In the genomic region with DNA sequence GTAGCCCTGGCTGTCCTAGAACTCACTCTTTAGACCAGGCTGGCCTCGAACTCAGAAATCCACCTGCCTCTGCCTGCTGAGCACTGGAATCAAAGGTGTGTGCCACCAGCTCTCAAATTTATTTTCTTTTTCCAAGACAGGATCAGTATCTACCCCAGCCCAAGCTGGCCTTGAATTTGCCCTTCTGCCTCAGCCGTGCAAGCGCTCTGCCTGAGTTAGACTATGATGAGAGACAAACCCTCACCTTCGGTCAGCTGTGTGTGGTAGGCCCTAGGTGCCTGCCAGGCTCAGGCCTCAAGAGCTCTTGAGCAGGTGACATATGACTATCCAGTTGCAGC, we compare ENCODE assay signal across 22 mouse cellular contexts. TPM values are rescaled to one million over a fixed set of nuclear protein-coding genes. Genes with fewer than 3 reads are reported as not detected.
DNase-seq lines count a peak whose midpoint lies in the region; ATAC-seq and TF ChIP-seq lines count a peak whose summit lies in the region.
"Had no signal": no experiment of that assay in that cellular context is flagged by ENCODE, and none has a peak within 500 bp of the region (broad histone marks: within the 10 kb centered on the region; RNA-seq: fewer than 3 reads in every experiment).

No protein-coding gene starts in this region.

- 92% methylated on average over 4 of the region's 4 CpGs for WGBS in kidney, postnatal 0 days
- 95% methylated on average over 4 of the region's 4 CpGs for WGBS in kidney, embryonic 14.5 days
- 68% methylated on average over 4 of the region's 4 CpGs for WGBS in liver, embryonic 12.5 days (ENCODE audit: insufficient replicate concordance)

- TF ChIP-seq EP300 in CH12.LX (IDR thresholded peaks at IDR 0.05; ENCODE audit: low read length) = no peak

- H3K36me3 ChIP-seq in kidney, postnatal 0 days (ENCODE audit: insufficient read depth, low read length) = peaks cover 17% of the 10 kb centered on the region; the same call in 1 of the 2 replicates
- peaks cover 23% of the 10 kb centered on the region; the same call in 1 of the 2 replicates for H3K36me3 ChIP-seq in kidney, embryonic 14.5 days (ENCODE audit: control insufficient read depth, insufficient read depth, low read length)
- peaks cover 17 to 42% of the 10 kb centered on the region in 2 experiments for H3K36me3 ChIP-seq in CH12.LX (replicated peaks in 1 of 2; ENCODE audit: control insufficient read depth in 1 of 2, insufficient read depth in 1 of 2, low read length in 1 of 2)
- peaks cover 43% of the 10 kb centered on the region for H3K36me3 ChIP-seq in liver, embryonic 12.5 days

- TF ChIP-seq RAD21 in CH12.LX (IDR thresholded peaks at IDR 0.05; ENCODE audit: low read depth, low read length) = no peak

- H3K9ac ChIP-seq in kidney, postnatal 0 days (ENCODE audit: low read depth, low read length) = no peak overlapping the region
- H3K9ac ChIP-seq in kidney, embryonic 14.5 days (ENCODE audit: low read depth, low read length) = no peak overlapping the region
- no peak overlapping the region for H3K9ac ChIP-seq in CH12.LX (ENCODE audit: insufficient read depth, low read depth)
- no peak overlapping the region for H3K9ac ChIP-seq in liver, embryonic 12.5 days
- H3K9ac ChIP-seq: embryonic facial prominence, embryonic 15.5 days; hindbrain, embryonic 14.5 days; limb, embryonic 12.5 days had no signal

- peaks cover 29% of the 10 kb centered on the region for H3K79me2 ChIP-seq in CH12.LX (replicated peaks; ENCODE audit: control insufficient read depth, extremely low read depth, insufficient read depth, poor library complexity, severe bottlenecking)

- DNase-seq in gastrocnemius, adult 2 months = no peak
- DNase-seq in gastrocnemius, adult 18-20 months (ENCODE audit: low spot score) = no peak
- no peak for DNase-seq in kidney, postnatal 0 days (ENCODE audit: low spot score)
- no peak for DNase-seq in CH12.LX (ENCODE audit: extremely low read depth)
- DNase-seq in left cerebral cortex, postnatal 4 days = no peak
- no peak for DNase-seq in cerebellum, adult 9-10 months
- DNase-seq: adrenal gland, postnatal 25 days; cerebellum, postnatal 14 days; embryo, embryonic 11 days; layer of hippocampus, adult 9-11 months; lung, postnatal 14 days had no signal

- TF ChIP-seq CTCF in gastrocnemius, adult 2 months (IDR thresholded peaks at IDR 0.05) = no peak
- no peak for TF ChIP-seq CTCF in kidney, postnatal 0 days (IDR thresholded peaks at IDR 0.05; ENCODE audit: low read depth)
- TF ChIP-seq CTCF in CH12.LX (conservative IDR thresholded peaks at IDR 0.05 in 1 of 2, IDR thresholded peaks at IDR 0.05 in 1 of 2; ENCODE audit: low read depth in 2 of 2, low read length in 2 of 2) = no peak

- dilution Hi-C loops in CH12.LX (cut with MboI; ENCODE audit: extremely low pct_ligation_motif_present, extremely low pct_unique_long_range_greater_than_20kb, low sequenced_read_pairs) = no loop called here

- peaks cover 12% of the 10 kb centered on the region; the same call in 1 of the 2 replicates for H3K4me1 ChIP-seq in kidney, postnatal 0 days (replicated peaks; ENCODE audit: insufficient read depth, low read length)
- peaks cover 10% of the 10 kb centered on the region; the same call in 1 of the 2 replicates for H3K4me1 ChIP-seq in kidney, embryonic 14.5 days (ENCODE audit: control insufficient read depth, insufficient read depth, low read length)
- peaks cover 11 to 52% of the 10 kb centered on the region in 2 experiments for H3K4me1 ChIP-seq in CH12.LX (ENCODE audit: control insufficient read depth in 1 of 2, insufficient read depth in 2 of 2)
- H3K4me1 ChIP-seq in liver, embryonic 12.5 days = peaks cover 65% of the 10 kb centered on the region

- no peaks in the 10 kb centered on the region for H3K9me3 ChIP-seq in kidney, postnatal 0 days (replicated peaks; ENCODE audit: low read length)
- no peaks in the 10 kb centered on the region for H3K9me3 ChIP-seq in kidney, embryonic 14.5 days (ENCODE audit: control insufficient read depth, low read length)
- no peaks in the 10 kb centered on the region for H3K9me3 ChIP-seq in CH12.LX (replicated peaks; ENCODE audit: low read length)
- H3K9me3 ChIP-seq in liver, embryonic 12.5 days (replicated peaks) = no peaks in the 10 kb centered on the region
- H3K9me3 ChIP-seq: embryonic facial prominence, embryonic 15.5 days; forebrain, embryonic 10.5 days; limb, embryonic 12.5 days had no signal

- intact Hi-C loops in gastrocnemius, adult 2 months (cut with DNase I) = no loop called here
- intact Hi-C loops in left cerebral cortex, postnatal 4 days (cut with DNase I) = no loop called here

- no peaks in the 10 kb centered on the region for H3K27me3 ChIP-seq in kidney, postnatal 0 days (ENCODE audit: insufficient read depth, low read length)
- no peaks in the 10 kb centered on the region for H3K27me3 ChIP-seq in kidney, embryonic 14.5 days (ENCODE audit: control insufficient read depth, insufficient read depth, low read length)
- H3K27me3 ChIP-seq in CH12.LX (replicated peaks) = no peaks in the 10 kb centered on the region
- no peaks in the 10 kb centered on the region for H3K27me3 ChIP-seq in liver, embryonic 12.5 days (replicated peaks)
- H3K27me3 ChIP-seq: embryonic facial prominence, embryonic 15.5 days; limb, embryonic 12.5 days had no signal

- in situ Hi-C loops in CH12.LX (cut with MboI; ENCODE audit: low pct_ligation_motif_present, low pct_unique_long_range_greater_than_20kb, low sequenced_read_pairs) = no loop called here

- H3K4me3 ChIP-seq in gastrocnemius, adult 2 months = peak overlapping the region; percentile 17; the same call in 1 of the 2 replicates
- no peak overlapping the region for H3K4me3 ChIP-seq in kidney, postnatal 0 days (replicated peaks; ENCODE audit: low read depth, low read length)
- H3K4me3 ChIP-seq in kidney, embryonic 14.5 days (ENCODE audit: low read length) = no peak overlapping the region
- H3K4me3 ChIP-seq in CH12.LX (replicated peaks in 1 of 3; ENCODE audit: low read depth in 2 of 3, low read length in 2 of 3, poor library complexity in 1 of 3) = no peak overlapping the region
- no peak overlapping the region for H3K4me3 ChIP-seq in liver, embryonic 12.5 days
- H3K4me3 ChIP-seq: embryonic facial prominence, embryonic 15.5 days; forebrain, embryonic 10.5 days; limb, embryonic 12.5 days had no signal

- no peak for ATAC-seq in kidney, postnatal 0 days (replicated peaks; ENCODE audit: low FRiP score, low read depth)
- no peak for ATAC-seq in kidney, embryonic 14.5 days (ENCODE audit: low FRiP score, low TSS enrichment)
- ATAC-seq in liver, embryonic 12.5 days = no peak
- ATAC-seq: intestine, embryonic 16.5 days had no signal

- H3K27ac ChIP-seq in gastrocnemius, adult 2 months = peak overlapping the region; percentile 96
- 0 out of 2 replicates have a peak overlapping the region, but pooled peaks have one; percentile 70 for H3K27ac ChIP-seq in kidney, postnatal 0 days
- no peak overlapping the region for H3K27ac ChIP-seq in kidney, embryonic 14.5 days (ENCODE audit: low read depth, low read length)
- H3K27ac ChIP-seq in CH12.LX (ENCODE audit: insufficient read depth, low read depth) = peak overlapping the region; percentile 61; the same call in 1 of the 2 replicates
- peak overlapping the region; percentile 70 for H3K27ac ChIP-seq in liver, embryonic 12.5 days
- H3K27ac ChIP-seq: forebrain, embryonic 10.5 days; hindbrain, embryonic 14.5 days had no signal

- H3K4me2 ChIP-seq in kidney, postnatal 0 days (ENCODE audit: low read length) = no peak overlapping the region
- H3K4me2 ChIP-seq in kidney, embryonic 14.5 days (replicated peaks; ENCODE audit: low read depth, low read length) = no peak overlapping the region
- H3K4me2 ChIP-seq in CH12.LX (ENCODE audit: insufficient read depth, low read depth, poor library complexity, severe bottlenecking) = no peak overlapping the region
- H3K4me2 ChIP-seq in liver, embryonic 12.5 days = no peak overlapping the region
- H3K4me2 ChIP-seq: embryonic facial prominence, embryonic 15.5 days; hindbrain, embryonic 14.5 days; midbrain, embryonic 11.5 days had no signal

- TF ChIP-seq POLR2A in CH12.LX (IDR thresholded peaks at IDR 0.05; ENCODE audit: low read depth, low read length) = no peak

TF ChIP-seq in CH12.LX, 34 proteins besides CTCF, POLR2A, EP300 and RAD21 (continues in another document):
- no peak for TF ChIP-seq CHD2 (IDR thresholded peaks at IDR 0.05; ENCODE audit: low read length)
- no peak for TF ChIP-seq USF1 (IDR thresholded peaks at IDR 0.05; ENCODE audit: low read depth, low read length)
- no peak for TF ChIP-seq BHLHE40 (IDR thresholded peaks at IDR 0.05; ENCODE audit: low read depth, low read length)
- TF ChIP-seq MYC (IDR thresholded peaks at IDR 0.05; ENCODE audit: low read depth, low read length) = no peak
- TF ChIP-seq PAX5 (IDR thresholded peaks at IDR 0.05; ENCODE audit: low read length) = no peak
- TF ChIP-seq RCOR1 (conservative IDR thresholded peaks at IDR 0.05; ENCODE audit: low read depth, low read length) = no peak
- no peak for TF ChIP-seq ETS1 (conservative IDR thresholded peaks at IDR 0.05; ENCODE audit: low read depth, low read length)
- no peak for TF ChIP-seq JUN (IDR thresholded peaks at IDR 0.05; ENCODE audit: insufficient read depth, low read depth, low read length)
- no peak for TF ChIP-seq POLR2AphosphoS2 (IDR thresholded peaks at IDR 0.05; ENCODE audit: low read depth, low read length)
- TF ChIP-seq SMC3 (IDR thresholded peaks at IDR 0.05; ENCODE audit: low read depth, low read length) = no peak
- TF ChIP-seq MAX (IDR thresholded peaks at IDR 0.05; ENCODE audit: low read length) = no peak
- TF ChIP-seq HCFC1 (IDR thresholded peaks at IDR 0.05; ENCODE audit: low read depth, low read length) = no peak

RNA-seq across cellular contexts. Expression of a gene that starts 5.5 kb away (rescaled TPM):
- total RNA-seq in gastrocnemius, adult 2 months (2021) = 10 to 100 TPM; 38.8 to 58.6 TPM
- total RNA-seq in gastrocnemius, adult 18-20 months (2021) = 10 to 100 TPM; 36.3 to 46.3 TPM
- 62.1 and 66.4 TPM in 2 replicates for polyA plus RNA-seq in kidney, postnatal 0 days (2015; fragmentation: Nextera tagmentation; extraction: Ambion mirVana)
- polyA plus RNA-seq in kidney, embryonic 14.5 days (2014; fragmentation: Nextera tagmentation; extraction: Ambion mirVana) = 34.0 and 39.6 TPM in 2 replicates
- total RNA-seq in CH12.LX (2012; rRNA removed) (46.8 and 49.2 TPM in 2 replicates), CH12.LX (2014; rRNA removed) (81.1 and 82.0 TPM in 2 replicates)
- 28.3 and 35.7 TPM in 2 replicates for polyA plus RNA-seq in CH12.LX (2012; ENCODE audit: insufficient read length, low read depth)
- 17.1 and 19.0 TPM in 2 replicates for polyA plus RNA-seq in liver, embryonic 12.5 days (2016; fragmentation: Nextera tagmentation; extraction: Ambion mirVana)
- 10 to 100 TPM; 25.7 to 38.9 TPM for total RNA-seq in left cerebral cortex, postnatal 4 days (2021)

RNA-seq across cellular contexts. Expression of a gene that starts 21.1 kb away (rescaled TPM):
- not detected for total RNA-seq in gastrocnemius, adult 2 months (2021)
- total RNA-seq in gastrocnemius, adult 18-20 months (2021) = not detected
- polyA plus RNA-seq in kidney, postnatal 0 days (2015; fragmentation: Nextera tagmentation; extraction: Ambion mirVana) = 0.92 and 0.96 TPM in 2 replicates
- not detected in 2 replicates for polyA plus RNA-seq in kidney, embryonic 14.5 days (2014; fragmentation: Nextera tagmentation; extraction: Ambion mirVana)
- total RNA-seq in CH12.LX (2012; rRNA removed) (not detected in 2 replicates), CH12.LX (2014; rRNA removed) (not detected in 2 replicates)
- 0.22 and 0.33 TPM in 2 replicates for polyA plus RNA-seq in CH12.LX (2012; ENCODE audit: insufficient read length, low read depth)
- polyA plus RNA-seq in liver, embryonic 12.5 days (2016; fragmentation: Nextera tagmentation; extraction: Ambion mirVana) = not detected in 2 replicates
- not detected for total RNA-seq in left cerebral cortex, postnatal 4 days (2021)
- total RNA-seq: left cerebral cortex, adult 8-10 months had no signal
- polyA plus RNA-seq: forebrain, embryonic 10.5 days; frontal cortex, adult 2 months; heart, embryonic 14.5 days; hindbrain, embryonic 14.5 days; limb, embryonic 12.5 days; midbrain, embryonic 11.5 days had no signal
